Mouse (Mus musculus): ENCODE measurements at regions not wholly inside any gene's neighbourhood (a gene's known extent, or its start where the extent isn't known, plus 50 kb on each side); places are given as distances from the start of the nearest gene placed in this dataset.

DNA sequence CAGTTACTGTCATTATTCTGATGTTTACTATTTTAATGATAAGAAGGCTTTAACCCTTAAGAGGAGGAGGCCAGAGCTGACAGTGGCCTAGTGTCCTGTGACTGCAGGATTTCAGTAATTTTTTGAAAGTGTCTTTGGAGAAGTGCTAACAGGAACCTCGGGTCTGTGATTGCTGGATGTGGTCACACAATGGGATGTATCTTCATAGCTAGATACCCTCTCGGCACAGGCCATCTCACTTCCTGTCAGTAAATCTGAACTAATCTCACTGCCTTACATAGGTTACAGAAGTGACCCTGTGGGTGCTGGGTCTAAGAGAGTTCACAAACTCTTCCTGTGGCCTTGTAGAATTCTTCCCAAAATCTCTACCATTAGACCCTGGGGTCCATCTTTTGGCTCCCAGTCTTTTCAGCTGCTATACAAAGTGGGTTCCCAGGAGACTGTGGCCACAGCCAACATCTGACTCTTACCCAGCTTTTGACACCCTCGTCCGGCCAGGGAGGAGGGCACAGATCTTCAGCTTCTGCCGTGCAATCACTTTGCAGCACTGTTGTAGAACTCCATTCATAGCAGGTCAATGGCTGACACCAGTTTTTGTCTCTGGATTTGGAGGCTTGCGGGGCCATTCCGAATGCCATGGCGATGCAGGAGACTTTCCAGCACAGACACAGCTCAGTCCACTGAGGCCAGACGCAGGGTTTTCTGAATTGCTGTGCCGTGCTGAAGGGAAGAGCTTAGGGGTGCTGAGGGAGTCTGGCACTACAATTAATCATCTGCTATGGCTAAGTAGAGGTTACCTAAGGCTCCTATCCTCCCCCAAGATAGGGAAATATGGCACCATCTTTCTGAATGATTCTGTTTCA lies 95.7 kb upstream of the Irs2 start:
- WGBS, result 77% methylated on average over 10 of the region's 10 CpGs
- Histone ChIP-seq H3K36me3 (ENCODE audit: control insufficient read depth, insufficient read depth, low read length) (no peaks in the 10 kb centered on the region), H3K9me3 (ENCODE audit: control insufficient read depth, low read length) (no peaks in the 10 kb centered on the region), H3K4me3 (ENCODE audit: control insufficient read depth in 1 of 2, insufficient read depth in 1 of 2, low read depth in 1 of 2, low read length in 2 of 2) (no peak overlapping the region), H3K9ac (ENCODE audit: low read length) (no peak overlapping the region), H3K27me3 (ENCODE audit: control insufficient read depth, insufficient read depth, low read length) (no peaks in the 10 kb centered on the region), H3K4me1 (ENCODE audit: control insufficient read depth in 2 of 2, insufficient read depth in 2 of 2, low read length in 2 of 2) (no peaks in the 10 kb centered on the region), H3K4me2 (ENCODE audit: low read length) (no peak overlapping the region), H3K27ac (replicated peaks in 1 of 2; ENCODE audit: control insufficient read depth in 1 of 2, insufficient read depth in 1 of 2, low read depth in 2 of 2, low read length in 2 of 2) (no peak overlapping the region)
- no peak for ATAC-seq (ENCODE audit: insufficient number of reproducible peaks, insufficient read depth, low FRiP score, low read depth)

DNA sequence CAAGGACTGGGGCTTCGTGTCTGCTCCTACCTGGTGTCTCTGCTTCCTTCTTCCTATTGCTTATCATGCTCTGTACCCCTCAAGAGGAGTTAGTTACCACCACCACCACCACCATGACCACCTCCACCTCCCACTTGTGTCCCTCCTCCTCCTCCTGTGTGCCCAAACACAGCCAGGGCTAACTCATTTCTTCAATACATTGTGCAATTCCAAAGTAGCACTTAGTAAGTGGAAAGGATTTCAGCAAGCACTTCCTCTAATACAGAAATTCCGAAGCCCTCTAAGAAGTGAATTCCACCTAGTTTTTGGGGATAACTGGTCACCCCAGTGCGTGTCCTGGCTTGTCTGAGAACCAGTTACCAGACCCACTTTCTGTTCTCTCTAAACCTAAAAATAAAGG lies 92.1 kb upstream of the Irs2 start:
- no peak overlapping the region for H3K27ac ChIP-seq (replicated peaks in 1 of 2; ENCODE audit: control insufficient read depth in 1 of 2, insufficient read depth in 1 of 2, low read depth in 2 of 2, low read length in 2 of 2)
- no peak overlapping the region for H3K4me3 ChIP-seq (ENCODE audit: control insufficient read depth in 1 of 2, insufficient read depth in 1 of 2, low read depth in 1 of 2, low read length in 2 of 2)
- H3K4me1 ChIP-seq (ENCODE audit: control insufficient read depth in 2 of 2, insufficient read depth in 2 of 2, low read length in 2 of 2), result peaks cover 5 to 7% of the 10 kb centered on the region in 2 experiments; a peak in 2 of 4 replicates
- no peak overlapping the region for H3K4me2 ChIP-seq (ENCODE audit: low read length)
- H3K9ac ChIP-seq (ENCODE audit: low read length), result no peak overlapping the region
- 79% methylated on average over 3 of the region's 3 CpGs for WGBS
- H3K27me3 ChIP-seq (ENCODE audit: control insufficient read depth, insufficient read depth, low read length), result no peaks in the 10 kb centered on the region
- H3K9me3 ChIP-seq (ENCODE audit: control insufficient read depth, low read length), result no peaks in the 10 kb centered on the region
- ATAC-seq (ENCODE audit: insufficient number of reproducible peaks, insufficient read depth, low FRiP score, low read depth), result no peak
- H3K36me3 ChIP-seq (ENCODE audit: control insufficient read depth, insufficient read depth, low read length), result no peaks in the 10 kb centered on the region

DNA sequence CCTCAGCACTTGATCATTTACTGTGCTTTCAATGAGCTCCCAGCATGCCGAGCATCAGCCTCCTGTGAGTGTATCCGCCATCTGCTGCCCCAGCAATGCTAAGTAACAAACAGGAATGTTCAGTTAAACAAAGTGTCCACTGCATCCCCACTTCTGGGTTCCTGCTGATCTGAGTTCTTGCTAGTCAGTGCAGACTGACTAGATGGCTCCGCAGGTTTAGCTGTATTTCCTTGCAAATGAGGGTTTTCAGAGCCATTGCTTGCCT lies 91.3 kb upstream of the Irs2 start:
- H3K4me2 ChIP-seq (ENCODE audit: low read length), result no peak overlapping the region
- ATAC-seq (ENCODE audit: insufficient number of reproducible peaks, insufficient read depth, low FRiP score, low read depth), result no peak
- WGBS, result 87% methylated on average over 3 of the region's 3 CpGs
- peaks cover 5 to 7% of the 10 kb centered on the region in 2 experiments; a peak in 2 of 4 replicates for H3K4me1 ChIP-seq (ENCODE audit: control insufficient read depth in 2 of 2, insufficient read depth in 2 of 2, low read length in 2 of 2)
- H3K36me3 ChIP-seq (ENCODE audit: control insufficient read depth, insufficient read depth, low read length), result no peaks in the 10 kb centered on the region
- no peaks in the 10 kb centered on the region for H3K9me3 ChIP-seq (ENCODE audit: control insufficient read depth, low read length)
- no peak overlapping the region for H3K4me3 ChIP-seq (ENCODE audit: control insufficient read depth in 1 of 2, insufficient read depth in 1 of 2, low read depth in 1 of 2, low read length in 2 of 2)
- no peaks in the 10 kb centered on the region for H3K27me3 ChIP-seq (ENCODE audit: control insufficient read depth, insufficient read depth, low read length)
- H3K9ac ChIP-seq (ENCODE audit: low read length), result no peak overlapping the region
- H3K27ac ChIP-seq (replicated peaks in 1 of 2; ENCODE audit: control insufficient read depth in 1 of 2, insufficient read depth in 1 of 2, low read depth in 2 of 2, low read length in 2 of 2), result no peak overlapping the region; a peak in 2 of 4 replicates

DNA sequence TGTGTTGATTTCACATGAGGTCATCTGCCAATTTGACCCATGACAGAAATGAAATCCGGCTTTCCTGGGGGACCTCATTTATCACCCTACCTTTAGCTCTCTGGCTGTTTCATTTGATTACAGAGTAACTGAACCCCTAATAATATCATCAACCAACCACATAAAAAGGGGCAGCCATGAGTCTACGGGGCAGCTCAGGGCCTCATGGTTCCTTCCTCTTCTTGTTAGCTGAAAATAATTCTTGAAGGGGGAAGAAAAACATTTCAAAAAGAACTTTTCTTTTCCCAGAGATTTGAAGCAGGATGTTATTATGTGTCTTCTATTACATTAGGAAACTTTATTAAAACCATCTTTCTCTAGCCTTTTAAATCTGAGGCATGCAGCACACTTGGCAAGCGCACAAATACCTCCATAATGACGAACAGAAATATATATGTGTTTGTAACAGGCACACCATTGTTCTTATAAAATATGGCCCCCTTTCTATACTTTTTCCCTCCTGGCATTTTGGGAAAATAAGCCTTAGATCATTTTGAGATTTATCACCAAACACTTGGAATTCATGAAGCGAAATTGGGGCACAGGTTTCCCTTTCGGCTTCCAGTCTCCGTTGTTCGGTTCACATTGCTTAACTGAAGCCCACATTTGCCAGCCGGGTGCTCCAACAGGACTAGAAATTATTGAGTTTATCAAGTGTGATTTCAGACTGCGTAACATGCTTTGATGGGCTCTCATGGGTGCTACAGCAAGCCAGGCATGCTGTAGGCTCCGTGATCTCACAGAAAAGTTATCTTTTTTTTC lies 90.7 kb upstream of the Irs2 start:
- Histone ChIP-seq H3K4me1 (ENCODE audit: control insufficient read depth in 2 of 2, insufficient read depth in 2 of 2, low read length in 2 of 2) (peaks cover 5 to 7% of the 10 kb centered on the region in 2 experiments; a peak in 2 of 4 replicates), H3K9me3 (ENCODE audit: control insufficient read depth, low read length) (no peaks in the 10 kb centered on the region), H3K4me2 (ENCODE audit: low read length) (no peak overlapping the region), H3K27ac (replicated peaks in 1 of 2; ENCODE audit: control insufficient read depth in 1 of 2, insufficient read depth in 1 of 2, low read depth in 2 of 2, low read length in 2 of 2) (peak overlapping the region in 1 of 2 experiments; percentile 14; a peak in 1 of 4 replicates), H3K9ac (ENCODE audit: low read length) (no peak overlapping the region), H3K4me3 (ENCODE audit: control insufficient read depth in 1 of 2, insufficient read depth in 1 of 2, low read depth in 1 of 2, low read length in 2 of 2) (no peak overlapping the region), H3K36me3 (ENCODE audit: control insufficient read depth, insufficient read depth, low read length) (no peaks in the 10 kb centered on the region), H3K27me3 (ENCODE audit: control insufficient read depth, insufficient read depth, low read length) (no peaks in the 10 kb centered on the region)
- ATAC-seq (ENCODE audit: insufficient number of reproducible peaks, insufficient read depth, low FRiP score, low read depth), result no peak
- 81% methylated on average over 11 of the region's 11 CpGs for WGBS

DNA sequence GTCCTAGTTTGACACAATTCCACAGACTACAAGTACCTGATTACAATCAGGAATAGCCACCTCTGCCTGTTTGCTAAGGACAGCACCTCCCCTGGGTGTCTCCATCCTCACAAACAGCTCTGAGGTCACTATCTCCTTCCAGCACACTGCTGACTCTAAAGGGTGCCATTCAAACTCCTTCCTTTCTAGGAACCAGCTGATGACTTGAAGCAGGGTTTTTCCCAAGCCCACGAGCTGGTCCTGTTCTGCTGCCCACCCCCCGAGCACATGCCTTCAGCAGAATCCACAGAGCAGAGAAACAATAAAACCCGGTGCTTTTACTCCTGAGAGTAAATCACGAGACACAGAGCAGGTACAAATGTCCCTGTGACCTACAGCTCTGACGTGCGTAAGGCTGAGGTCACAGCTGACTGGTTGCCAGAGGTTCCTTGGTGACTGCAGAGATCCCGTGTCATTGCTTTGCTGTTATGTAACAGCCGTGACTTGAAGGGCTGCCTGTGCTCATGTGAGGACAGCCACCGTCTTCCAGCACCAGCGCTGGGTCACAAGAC lies 90.0 kb upstream of the Irs2 start:
- Histone ChIP-seq H3K36me3 (ENCODE audit: control insufficient read depth, insufficient read depth, low read length) (no peaks in the 10 kb centered on the region), H3K4me1 (ENCODE audit: control insufficient read depth in 2 of 2, insufficient read depth in 2 of 2, low read length in 2 of 2) (peaks cover 5 to 7% of the 10 kb centered on the region in 2 experiments; a peak in 2 of 4 replicates), H3K27me3 (ENCODE audit: control insufficient read depth, insufficient read depth, low read length) (no peaks in the 10 kb centered on the region), H3K9ac (ENCODE audit: low read length) (peak overlapping the region; percentile 10; the same call in 1 of the 2 replicates), H3K4me3 (ENCODE audit: control insufficient read depth in 1 of 2, insufficient read depth in 1 of 2, low read depth in 1 of 2, low read length in 2 of 2) (no peak overlapping the region), H3K4me2 (ENCODE audit: low read length) (0 out of 2 replicates have a peak overlapping the region, but pooled peaks have one; percentile 8), H3K27ac (replicated peaks in 1 of 2; ENCODE audit: control insufficient read depth in 1 of 2, insufficient read depth in 1 of 2, low read depth in 2 of 2, low read length in 2 of 2) (no peak overlapping the region; a peak in 1 of 4 replicates), H3K9me3 (ENCODE audit: control insufficient read depth, low read length) (no peaks in the 10 kb centered on the region)
- ATAC-seq (ENCODE audit: insufficient number of reproducible peaks, insufficient read depth, low FRiP score, low read depth), result peak; percentile 56; the same call in 1 of the 2 replicates
- 43% methylated on average over 10 of the region's 10 CpGs for WGBS

DNA sequence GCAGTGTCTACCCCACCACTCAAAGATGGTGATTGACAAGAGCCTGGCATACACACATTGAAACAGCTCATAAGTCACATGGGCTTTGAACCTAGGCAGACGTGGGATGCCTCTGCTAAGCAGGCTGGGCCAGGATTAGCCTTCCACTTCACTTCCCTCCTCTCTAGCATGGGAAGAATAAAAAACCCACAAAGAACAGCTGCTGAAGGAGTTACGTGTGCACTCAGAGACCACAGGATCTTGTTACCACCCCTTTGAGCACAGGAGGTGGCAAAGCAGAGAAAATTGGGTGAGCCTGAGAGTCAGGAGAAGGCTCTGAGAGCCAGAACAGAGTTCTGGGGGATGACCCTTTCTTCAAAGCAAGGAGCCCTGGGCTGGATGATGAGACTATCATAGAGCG lies 89.6 kb upstream of the Irs2 start:
- Histone ChIP-seq H3K36me3 (ENCODE audit: control insufficient read depth, insufficient read depth, low read length) (no peaks in the 10 kb centered on the region), H3K27me3 (ENCODE audit: control insufficient read depth, insufficient read depth, low read length) (no peaks in the 10 kb centered on the region), H3K4me3 (ENCODE audit: control insufficient read depth in 1 of 2, insufficient read depth in 1 of 2, low read depth in 1 of 2, low read length in 2 of 2) (no peak overlapping the region), H3K27ac (replicated peaks in 1 of 2; ENCODE audit: control insufficient read depth in 1 of 2, insufficient read depth in 1 of 2, low read depth in 2 of 2, low read length in 2 of 2) (no peak overlapping the region), H3K9me3 (ENCODE audit: control insufficient read depth, low read length) (no peaks in the 10 kb centered on the region), H3K4me1 (ENCODE audit: control insufficient read depth in 2 of 2, insufficient read depth in 2 of 2, low read length in 2 of 2) (peaks cover 5 to 7% of the 10 kb centered on the region in 2 experiments; a peak in 2 of 4 replicates), H3K4me2 (ENCODE audit: low read length) (no peak overlapping the region), H3K9ac (ENCODE audit: low read length) (no peak overlapping the region)
- ATAC-seq (ENCODE audit: insufficient number of reproducible peaks, insufficient read depth, low FRiP score, low read depth), result no peak
- WGBS, result 77% methylated on average over 3 of the region's 3 CpGs

DNA sequence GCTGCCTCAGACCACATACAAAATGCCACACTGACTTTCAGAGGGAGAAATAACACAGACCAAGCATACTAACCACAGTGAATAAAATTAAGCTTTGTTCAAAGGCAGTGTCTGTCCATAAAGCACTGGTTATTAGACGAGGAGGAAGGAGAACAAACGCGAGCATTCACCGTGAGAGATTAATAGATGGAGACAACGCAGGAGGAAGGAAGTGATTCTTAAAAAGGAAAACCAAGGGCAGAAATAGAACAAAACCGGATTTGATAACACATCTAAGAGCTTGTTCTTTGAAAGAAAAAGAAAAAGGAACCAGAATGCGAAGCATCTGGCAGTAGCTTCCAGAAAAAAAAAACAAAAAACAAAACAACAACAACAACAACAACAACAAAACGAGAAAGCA lies 86.3 kb upstream of the Irs2 start:
- Histone ChIP-seq H3K9ac (ENCODE audit: low read length) (no peak overlapping the region), H3K27me3 (ENCODE audit: control insufficient read depth, insufficient read depth, low read length) (no peaks in the 10 kb centered on the region), H3K36me3 (ENCODE audit: control insufficient read depth, insufficient read depth, low read length) (no peaks in the 10 kb centered on the region), H3K4me3 (ENCODE audit: control insufficient read depth in 1 of 2, insufficient read depth in 1 of 2, low read depth in 1 of 2, low read length in 2 of 2) (no peak overlapping the region), H3K27ac (replicated peaks in 1 of 2; ENCODE audit: control insufficient read depth in 1 of 2, insufficient read depth in 1 of 2, low read depth in 2 of 2, low read length in 2 of 2) (no peak overlapping the region), H3K4me2 (ENCODE audit: low read length) (no peak overlapping the region), H3K4me1 (ENCODE audit: control insufficient read depth in 2 of 2, insufficient read depth in 2 of 2, low read length in 2 of 2) (peaks cover 5 to 7% of the 10 kb centered on the region in 2 experiments; a peak in 2 of 4 replicates), H3K9me3 (ENCODE audit: control insufficient read depth, low read length) (no peaks in the 10 kb centered on the region)
- no peak for ATAC-seq (ENCODE audit: insufficient number of reproducible peaks, insufficient read depth, low FRiP score, low read depth)
- WGBS, result 63% methylated on average over 8 of the region's 8 CpGs
